Mouse (Mus musculus) heart, embryonic 14.5 days (tissue): Measurements from ENCODE around the gene Cnfn. TPM values are rescaled to one million over a fixed set of nuclear protein-coding genes. Genes with fewer than 3 reads are reported as not detected.

Experiments
- ATAC-seq: fragments of 200-750 bp; cut with Nextera tagmentation; 2 replicates; pipeline ENCODE4 v1.8.0; 2017; ENCODE audit warnings: low read depth, moderate TSS enrichment; ENCODE audit not compliant: insufficient number of reproducible peaks, insufficient read depth, low FRiP score
- H3K27ac ChIP-seq, 2 experiments: fragments of 200-500 bp in 1 of 2; fragments of 300-500 bp in 1 of 2; sonication (generic) in 1 of 2; replicated peaks in 1 of 2; 2 replicates each; pipeline ENCODE4 v1.5.1; 2012 to 2014; ENCODE audit warnings: low read depth in 2 of 2, low read length in 2 of 2, control low read depth in 1 of 2, mild to moderate bottlenecking in 1 of 2, mixed read lengths in 1 of 2; ENCODE audit not compliant: control insufficient read depth in 1 of 2, insufficient read depth in 1 of 2
- H3K27me3 ChIP-seq: fragments of 300-500 bp; sonication (generic); 2 replicates; pipeline ENCODE4 v1.6.1; 2014; ENCODE audit warnings: mild to moderate bottlenecking, low read length, control low read depth; ENCODE audit not compliant: control insufficient read depth, insufficient read depth
- H3K36me3 ChIP-seq: fragments of 300-500 bp; sonication (generic); 2 replicates; pipeline ENCODE4 v1.6.1; 2014; ENCODE audit warnings: mild to moderate bottlenecking, control low read depth, low read length, mixed read lengths; ENCODE audit not compliant: control insufficient read depth, insufficient read depth
- H3K4me1 ChIP-seq, 2 experiments: fragments of 200-500 bp in 1 of 2; fragments of 300-500 bp in 1 of 2; sonication (generic) in 1 of 2; 2 replicates each; pipeline ENCODE4 v1.6.1; 2012 to 2014; ENCODE audit warnings: low read length in 2 of 2, control low read depth in 1 of 2, mixed read lengths in 1 of 2; ENCODE audit not compliant: control insufficient read depth in 2 of 2, insufficient read depth in 2 of 2
- H3K4me2 ChIP-seq: fragments of 300-500 bp; sonication (generic); 2 replicates; pipeline ENCODE4 v1.6.1; 2014; ENCODE audit warnings: mild to moderate bottlenecking, low read length
- H3K4me3 ChIP-seq, 2 experiments: fragments of 200-500 bp in 1 of 2; fragments of 300-500 bp in 1 of 2; sonication (generic) in 1 of 2; 2 replicates each; pipeline ENCODE4 v1.5.1; 2012 to 2014; ENCODE audit warnings: low read length in 2 of 2, mild to moderate bottlenecking in 2 of 2, control low read depth in 1 of 2, low read depth in 1 of 2, moderate library complexity in 1 of 2; ENCODE audit not compliant: control insufficient read depth in 1 of 2, insufficient read depth in 1 of 2
- H3K9ac ChIP-seq: fragments of 300-500 bp; sonication (generic); 2 replicates; pipeline ENCODE4 v1.6.1; 2014; ENCODE audit warnings: mild to moderate bottlenecking, low read length
- H3K9me3 ChIP-seq: fragments of 300-500 bp; sonication (generic); 2 replicates; pipeline ENCODE4 v1.6.1; 2016; ENCODE audit warnings: low read length, control low read depth; ENCODE audit not compliant: control insufficient read depth
- WGBS: fragments of 180-500 bp; shearing (Covaris S2); extraction: QIAGEN DNeasy Blood & Tissue Kit; methylation state at CpG from one replicate; pipeline ENCODE4 v1.1.7; 2014; 5-methylcytosine and 5-hydroxymethylcytosine counted together
- polyA plus RNA-seq: library from polyadenylated mRNA; unstranded; fragments of >200 nt; fragmentation: Nextera tagmentation; extraction: Ambion mirVana; gene quantifications from 2 replicates; pipeline ENCODE4 v1.2.1, GENCODE M21; 2014

Cnfn gene
- polyA plus RNA-seq, 1 experiment from 2014 or later = not detected

GRCm38 (mm10) chr7:25363151-25363550 is 6.4 kb downstream of the Cnfn start:
- Histone ChIP-seq H3K9ac (no peak overlapping the region), H3K9me3 (no peaks in the 10 kb centered on the region), H3K4me1 (peaks cover 3 to 6% of the 10 kb centered on the region in 2 experiments; a peak in 2 of 4 replicates), H3K4me3 (no peak overlapping the region), H3K27ac (no peak overlapping the region), H3K36me3 (peaks cover 52% of the 10 kb centered on the region), H3K27me3 (peaks cover 18% of the 10 kb centered on the region), H3K4me2 (no peak overlapping the region)
- WGBS = 83% methylated on average over 19 of the region's 19 CpGs
- ATAC-seq = no peak

GRCm38 (mm10) chr7:25358721-25359206 is 10.8 kb downstream of the Cnfn start:
- Histone ChIP-seq H3K4me1 (peaks cover 3 to 6% of the 10 kb centered on the region in 2 experiments; a peak in 2 of 4 replicates), H3K9me3 (no peaks in the 10 kb centered on the region), H3K4me3 (no peak overlapping the region), H3K4me2 (peak overlapping the region; percentile 18; the same call in 1 of the 2 replicates), H3K36me3 (peaks cover 58% of the 10 kb centered on the region), H3K9ac (no peak overlapping the region), H3K27ac (peak overlapping the region in 1 of 2 experiments; percentile 21; a peak in 1 of 4 replicates), H3K27me3 (no peaks in the 10 kb centered on the region)
- ATAC-seq = peak; percentile 64
- 71% methylated on average over 19 of the region's 19 CpGs for WGBS

GRCm38 (mm10) chr7:25348861-25349260 is 20.7 kb downstream of the Cnfn start:
- no peak overlapping the region for H3K27ac ChIP-seq
- no peak overlapping the region for H3K4me2 ChIP-seq
- H3K9ac ChIP-seq = no peak overlapping the region
- no peak for ATAC-seq
- H3K4me3 ChIP-seq = no peak overlapping the region
- no peaks in the 10 kb centered on the region for H3K9me3 ChIP-seq
- WGBS = 77% methylated on average over 8 of the region's 8 CpGs
- H3K36me3 ChIP-seq = peaks cover 70% of the 10 kb centered on the region
- H3K27me3 ChIP-seq = no peaks in the 10 kb centered on the region
- H3K4me1 ChIP-seq = peaks cover 0 to 3% of the 10 kb centered on the region in 2 experiments; a peak in 1 of 4 replicates

DNA sequence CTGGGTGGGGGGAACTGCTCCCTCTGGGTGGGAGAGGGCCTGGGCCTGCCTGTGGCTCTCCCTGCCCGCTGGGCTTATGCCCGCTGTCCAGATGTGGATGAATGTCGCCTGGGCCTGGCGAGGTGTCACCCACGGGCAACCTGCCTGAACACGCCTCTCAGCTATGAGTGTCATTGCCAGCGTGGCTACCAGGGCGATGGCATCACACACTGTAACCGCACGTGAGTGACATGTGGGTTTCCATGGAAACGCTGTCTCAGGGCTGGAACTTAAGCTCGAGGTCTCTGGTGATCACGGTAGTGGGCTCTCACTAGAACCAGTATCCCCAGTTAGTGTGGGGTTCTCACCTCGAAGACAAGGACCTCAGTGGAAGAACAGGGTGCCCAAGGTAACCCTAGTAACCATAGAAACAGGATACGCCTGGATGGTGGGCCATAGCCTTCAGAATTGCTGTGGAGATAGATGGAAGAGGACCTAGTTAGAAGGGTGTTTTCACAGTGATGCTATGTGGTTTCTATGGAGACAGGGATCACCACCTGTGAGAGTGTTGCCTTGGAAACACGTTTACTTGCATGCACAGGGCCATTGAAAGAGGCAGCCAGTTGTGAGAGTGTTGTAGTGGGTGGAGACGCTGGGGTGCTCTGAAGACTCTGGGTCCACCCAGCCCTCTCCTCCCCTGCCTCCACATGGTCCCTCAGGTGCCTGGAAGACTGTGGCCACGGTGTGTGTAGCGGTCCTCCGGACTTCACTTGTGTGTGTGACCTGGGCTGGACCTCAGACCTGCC is 28.3 kb downstream of the Cnfn start:
- no peaks in the 10 kb centered on the region for H3K27me3 ChIP-seq
- no peaks in the 10 kb centered on the region for H3K9me3 ChIP-seq
- H3K4me1 ChIP-seq = peaks cover 0 to 3% of the 10 kb centered on the region in 2 experiments; a peak in 1 of 4 replicates
- ATAC-seq = no peak
- 89% methylated on average over 20 of the region's 20 CpGs for WGBS
- no peak overlapping the region for H3K4me3 ChIP-seq
- peaks cover 43% of the 10 kb centered on the region for H3K36me3 ChIP-seq
- no peak overlapping the region for H3K4me2 ChIP-seq
- H3K27ac ChIP-seq = no peak overlapping the region
- H3K9ac ChIP-seq = no peak overlapping the region

DNA sequence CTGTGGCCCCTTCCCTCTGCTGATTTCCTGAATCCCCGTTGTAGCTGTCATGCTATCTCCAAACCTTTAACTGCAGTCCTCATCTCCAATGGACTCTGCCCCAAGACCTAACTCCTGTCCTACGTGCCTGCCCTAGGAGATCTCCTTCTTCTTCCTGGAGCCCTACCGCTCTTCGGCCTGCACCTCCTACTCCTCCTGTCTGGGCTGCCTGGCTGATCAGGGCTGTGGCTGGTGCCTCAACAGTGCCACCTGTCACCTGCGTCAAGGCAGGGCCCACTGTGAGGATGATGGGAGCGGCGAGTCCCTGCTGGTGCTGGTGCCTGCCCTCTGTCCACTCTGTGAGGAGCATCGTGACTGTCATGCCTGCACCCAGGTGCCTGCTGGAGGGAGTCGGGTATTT is 30.2 kb downstream of the Cnfn start:
- H3K9me3 ChIP-seq = no peaks in the 10 kb centered on the region
- H3K4me3 ChIP-seq = no peak overlapping the region
- ATAC-seq = no peak
- H3K9ac ChIP-seq = no peak overlapping the region
- 82% methylated on average over 9 of the region's 9 CpGs for WGBS
- no peak overlapping the region for H3K27ac ChIP-seq
- peaks cover 57% of the 10 kb centered on the region for H3K36me3 ChIP-seq
- H3K4me2 ChIP-seq = no peak overlapping the region
- no peaks in the 10 kb centered on the region for H3K27me3 ChIP-seq
- no peaks in the 10 kb centered on the region for H3K4me1 ChIP-seq

- no peak for ATAC-seq
- H3K4me2 ChIP-seq = no peak overlapping the region
- 71% methylated on average over 12 of the region's 12 CpGs for WGBS
- H3K9me3 ChIP-seq = no peaks in the 10 kb centered on the region
- no peak overlapping the region for H3K4me3 ChIP-seq
- peaks cover 49% of the 10 kb centered on the region for H3K36me3 ChIP-seq
- no peak overlapping the region for H3K9ac ChIP-seq
- H3K4me1 ChIP-seq = no peaks in the 10 kb centered on the region
- H3K27me3 ChIP-seq = no peaks in the 10 kb centered on the region
- no peak overlapping the region for H3K27ac ChIP-seq
Measured at GRCm38 (mm10) chr7:25334472-25334871, 35.1 kb downstream of the Cnfn start.

DNA sequence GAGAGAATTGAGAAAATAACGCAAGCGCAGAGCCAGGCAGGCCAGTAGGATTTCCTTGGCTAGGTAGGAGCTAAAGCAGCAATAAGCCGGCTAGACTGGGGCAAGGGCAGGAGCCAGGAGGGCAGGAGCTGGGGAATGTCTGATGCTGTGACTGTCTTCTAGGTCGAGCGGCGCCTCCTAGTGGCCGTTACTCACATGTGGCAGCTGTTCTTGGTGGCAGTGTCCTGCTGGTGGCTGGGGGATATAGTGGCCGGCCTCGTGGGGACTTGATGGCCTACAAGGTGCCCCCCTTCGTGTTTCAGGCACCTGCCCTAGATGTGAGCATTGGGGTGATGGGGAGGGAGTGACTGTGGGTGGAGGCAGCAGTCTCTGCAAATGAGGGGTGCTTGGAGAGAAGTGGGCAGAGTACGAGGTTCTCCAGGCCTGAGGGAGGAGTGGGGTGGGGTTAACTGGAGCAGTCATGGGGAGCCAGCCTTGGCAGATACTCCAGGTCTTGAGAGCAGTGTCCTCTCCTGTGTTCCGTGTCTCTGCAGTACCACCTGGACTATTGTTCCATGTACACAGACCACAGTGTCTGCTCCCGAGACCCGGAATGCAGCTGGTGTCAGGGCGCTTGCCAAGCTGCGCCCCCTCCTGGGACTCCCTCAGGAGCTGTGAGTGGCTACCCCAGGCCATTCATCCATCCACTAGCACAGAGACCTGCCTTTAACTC is 35.8 kb downstream of the Cnfn start:
- no peak overlapping the region for H3K4me2 ChIP-seq
- peak; percentile 45; the same call in 1 of the 2 replicates for ATAC-seq
- no peak overlapping the region for H3K4me3 ChIP-seq
- H3K9ac ChIP-seq = no peak overlapping the region
- no peaks in the 10 kb centered on the region for H3K27me3 ChIP-seq
- no peaks in the 10 kb centered on the region for H3K9me3 ChIP-seq
- H3K4me1 ChIP-seq = no peaks in the 10 kb centered on the region
- H3K36me3 ChIP-seq = peaks cover 50% of the 10 kb centered on the region
- H3K27ac ChIP-seq = no peak overlapping the region
- WGBS = 44% methylated on average over 16 of the region's 16 CpGs
